Mouse (Mus musculus) midbrain, postnatal 0 days (tissue): ENCODE data around the gene Tbc1d10c. TPM values are rescaled to one million over a fixed set of nuclear protein-coding genes. Genes with fewer than 3 reads are reported as not detected.

Experiments used
- ATAC-seq: fragments of 200-750 bp; cut with Nextera tagmentation; 2 replicates; pipeline ENCODE4 v1.8.0; 2017; ENCODE audit warnings: moderate number of reproducible peaks, mild to moderate bottlenecking, moderate TSS enrichment, moderate library complexity; ENCODE audit not compliant: low FRiP score
- DNase-seq: peaks from one replicate; pipeline ENCODE4 v3.0.0-alpha.2; 2015; ENCODE audit warnings: low spot score
- H3K27ac ChIP-seq: fragments of 300-500 bp; sonication (generic); 2 replicates; pipeline ENCODE4 v1.5.1; 2014; ENCODE audit warnings: low read depth, mild to moderate bottlenecking, low read length, mixed read lengths
- H3K27me3 ChIP-seq: fragments of 300-500 bp; sonication (generic); 2 replicates; pipeline ENCODE4 v1.6.1; 2014; ENCODE audit warnings: low read length, control low read depth, mixed read lengths; ENCODE audit not compliant: insufficient read depth
- H3K36me3 ChIP-seq: fragments of 300-500 bp; sonication (generic); 2 replicates; pipeline ENCODE4 v1.6.1; 2014; ENCODE audit warnings: low read length, control low read depth, mixed read lengths; ENCODE audit not compliant: insufficient read depth
- H3K4me1 ChIP-seq: fragments of 300-500 bp; sonication (generic); 2 replicates; pipeline ENCODE4 v1.6.1; 2014; ENCODE audit warnings: mild to moderate bottlenecking, control low read depth, antibody characterized with exemption, low read length, mixed read lengths; ENCODE audit not compliant: insufficient read depth
- H3K4me2 ChIP-seq: fragments of 300-500 bp; sonication (generic); 2 replicates; pipeline ENCODE4 v1.6.1; 2014; ENCODE audit warnings: low read depth, mild to moderate bottlenecking, low read length, mixed read lengths; ENCODE audit not compliant: poor library complexity, severe bottlenecking
- H3K4me3 ChIP-seq: fragments of 300-500 bp; sonication (generic); 2 replicates; pipeline ENCODE4 v1.5.1; 2014; ENCODE audit warnings: low read depth, mild to moderate bottlenecking, low read length, moderate library complexity
- H3K9ac ChIP-seq: fragments of 300-500 bp; sonication (generic); replicated peaks from 2 replicates; pipeline ENCODE4 v1.6.1; 2014; ENCODE audit warnings: mild to moderate bottlenecking, low read length, moderate library complexity, mixed read lengths; ENCODE audit not compliant: poor library complexity, severe bottlenecking
- H3K9me3 ChIP-seq: fragments of 300-500 bp; sonication (generic); 2 replicates; pipeline ENCODE4 v1.6.1; 2016; ENCODE audit warnings: low read length, control low read depth
- CTCF ChIP-seq: IDR thresholded peaks from 2 replicates; pipeline ENCODE4 v1.5.1; 2016; ENCODE audit warnings: antibody characterized with exemption, mild to moderate bottlenecking
- WGBS: fragments of 180-500 bp; shearing (Covaris S2); extraction: QIAGEN DNeasy Blood & Tissue Kit; methylation state at CpG from one replicate; pipeline ENCODE4 v1.1.7; 2014; 5-methylcytosine and 5-hydroxymethylcytosine counted together
- polyA plus RNA-seq: library from polyadenylated mRNA; unstranded; fragments of >200 nt; fragmentation: Nextera tagmentation; extraction: Ambion mirVana; gene quantifications from 2 replicates; pipeline ENCODE4 v1.2.1, GENCODE M21; 2015
- total RNA-seq: library from RNA; depleted of rRNA; stranded (reverse); fragments of >200 nt; gene quantifications from 2 replicates; pipeline ENCODE4 v1.2.3, GENCODE M21; 2014

Gene Tbc1d10c
- total and polyA plus RNA-seq, 2 experiments from 2014 or later, result 0.49 to 1.2 TPM

DNA sequence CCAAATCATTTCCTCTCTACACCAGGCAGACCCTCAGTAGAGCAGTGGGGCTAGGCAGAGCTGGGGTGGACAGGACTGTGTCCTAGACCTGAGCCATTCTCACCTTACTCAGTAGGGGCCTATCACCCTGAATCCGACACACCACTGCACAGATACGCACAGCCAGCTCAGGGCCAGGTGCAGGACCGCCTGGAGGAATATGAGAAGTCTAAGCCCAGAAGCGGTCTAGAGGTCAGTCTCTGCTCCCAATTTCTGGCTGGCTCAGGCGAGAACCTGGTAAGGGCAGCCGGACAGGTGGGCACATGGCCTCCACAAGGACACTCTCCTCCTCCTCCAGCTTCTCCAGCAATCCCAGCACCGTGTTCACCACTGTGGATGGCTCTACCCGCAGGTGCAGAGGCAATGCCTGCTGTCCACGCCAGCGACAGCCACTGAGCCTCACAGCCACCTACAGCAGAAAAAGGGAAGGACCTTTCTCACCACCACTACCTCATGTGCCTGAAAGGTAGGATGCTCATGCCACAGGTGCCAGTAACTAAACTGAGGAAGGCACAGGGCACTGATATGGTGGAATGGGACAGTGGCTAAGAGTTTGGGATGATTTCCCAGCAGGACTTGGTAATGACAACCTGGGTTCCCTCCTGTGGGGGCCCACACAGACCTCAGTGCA, 20.2 kb downstream of the Tbc1d10c start:
- H3K27ac ChIP-seq, result no peak overlapping the region
- 93% methylated on average over 10 of the region's 10 CpGs for WGBS

DNA sequence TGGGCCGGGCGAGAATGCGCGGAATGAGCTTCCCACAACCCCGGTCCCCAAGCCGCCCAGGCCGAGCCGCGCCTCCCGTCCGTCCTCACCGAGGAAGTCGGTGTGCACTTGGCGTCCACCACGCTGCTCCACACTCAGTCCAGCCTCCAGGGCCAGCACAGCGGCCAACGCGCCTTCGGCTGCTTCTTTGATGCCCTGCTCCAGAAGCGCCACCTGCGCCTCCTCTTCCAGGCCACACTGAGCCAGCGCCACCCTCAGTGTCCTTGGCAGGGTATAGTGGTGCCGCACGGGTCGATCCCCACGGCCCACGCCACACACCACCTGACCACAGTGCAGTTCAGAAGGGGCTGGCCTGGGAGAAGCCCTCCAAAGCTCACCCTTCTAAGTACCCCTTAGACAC, 21.3 kb downstream of the Tbc1d10c start:
- WGBS, result 7% methylated on average over 27 of the region's 27 CpGs
- peak overlapping the region; percentile 80 for H3K9ac ChIP-seq
- H3K27me3 ChIP-seq, result no peaks in the 10 kb centered on the region
- peak overlapping the region; percentile 41 for H3K4me3 ChIP-seq
- no peaks in the 10 kb centered on the region for H3K4me1 ChIP-seq
- peak overlapping the region; percentile 75 for H3K4me2 ChIP-seq
- TF ChIP-seq CTCF, result no peak
- H3K9me3 ChIP-seq, result no peaks in the 10 kb centered on the region
- ATAC-seq (peak; percentile 51), DNase-seq (no peak)
- H3K36me3 ChIP-seq, result 0 out of 2 replicates have a peak, but pooled peaks cover under 1% of the 10 kb centered on the region
- H3K27ac ChIP-seq, result peak overlapping the region; percentile 91

More for the DNA sequence above, 20.2 kb downstream of the Tbc1d10c start:
- no peaks in the 10 kb centered on the region for H3K27me3 ChIP-seq
- no peaks in the 10 kb centered on the region for H3K36me3 ChIP-seq
- H3K9ac ChIP-seq, result no peak overlapping the region
- ATAC-seq (no peak), DNase-seq (no peak)
- no peak overlapping the region for H3K4me3 ChIP-seq
- H3K9me3 ChIP-seq, result no peaks in the 10 kb centered on the region
- TF ChIP-seq CTCF, result 0 out of 2 replicates have a peak, but pooled peaks have one; percentile 5
- no peaks in the 10 kb centered on the region for H3K4me1 ChIP-seq
- no peak overlapping the region for H3K4me2 ChIP-seq

DNA sequence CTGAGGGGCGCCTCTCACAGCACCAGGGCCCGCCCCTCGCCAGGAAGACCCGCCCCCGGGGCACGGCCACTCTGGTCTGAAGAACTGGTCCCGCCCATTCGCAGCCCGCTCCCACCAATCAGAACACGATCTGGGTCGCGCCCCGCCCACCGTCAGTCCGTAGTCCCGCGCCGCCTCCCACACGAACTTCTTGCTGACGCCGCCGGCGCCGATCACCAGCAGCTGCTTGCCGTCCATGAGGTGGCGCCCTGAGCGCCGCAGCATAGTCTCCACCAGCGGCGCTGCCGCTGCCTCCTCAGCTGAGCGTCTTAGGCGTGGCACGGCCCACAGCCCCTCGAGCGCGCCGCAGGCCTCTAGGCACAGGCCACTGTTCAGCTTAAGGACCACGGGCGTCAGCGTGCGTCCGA, 21.7 kb downstream of the Tbc1d10c start:
- Histone ChIP-seq H3K4me1 (no peaks in the 10 kb centered on the region), H3K27me3 (no peaks in the 10 kb centered on the region), H3K4me3 (peak overlapping the region; percentile 41), H3K27ac (peak overlapping the region; percentile 91), H3K9me3 (no peaks in the 10 kb centered on the region), H3K4me2 (peak overlapping the region; percentile 75), H3K36me3 (0 out of 2 replicates have a peak, but pooled peaks cover 3% of the 10 kb centered on the region), H3K9ac (peak overlapping the region; percentile 80)
- peak; percentile 93 for ATAC-seq
- DNase-seq, result peak; percentile 99
- peak; percentile 98 for TF ChIP-seq CTCF
- WGBS, result under 1% methylated on average over 32 of the region's 43 CpGs

DNA sequence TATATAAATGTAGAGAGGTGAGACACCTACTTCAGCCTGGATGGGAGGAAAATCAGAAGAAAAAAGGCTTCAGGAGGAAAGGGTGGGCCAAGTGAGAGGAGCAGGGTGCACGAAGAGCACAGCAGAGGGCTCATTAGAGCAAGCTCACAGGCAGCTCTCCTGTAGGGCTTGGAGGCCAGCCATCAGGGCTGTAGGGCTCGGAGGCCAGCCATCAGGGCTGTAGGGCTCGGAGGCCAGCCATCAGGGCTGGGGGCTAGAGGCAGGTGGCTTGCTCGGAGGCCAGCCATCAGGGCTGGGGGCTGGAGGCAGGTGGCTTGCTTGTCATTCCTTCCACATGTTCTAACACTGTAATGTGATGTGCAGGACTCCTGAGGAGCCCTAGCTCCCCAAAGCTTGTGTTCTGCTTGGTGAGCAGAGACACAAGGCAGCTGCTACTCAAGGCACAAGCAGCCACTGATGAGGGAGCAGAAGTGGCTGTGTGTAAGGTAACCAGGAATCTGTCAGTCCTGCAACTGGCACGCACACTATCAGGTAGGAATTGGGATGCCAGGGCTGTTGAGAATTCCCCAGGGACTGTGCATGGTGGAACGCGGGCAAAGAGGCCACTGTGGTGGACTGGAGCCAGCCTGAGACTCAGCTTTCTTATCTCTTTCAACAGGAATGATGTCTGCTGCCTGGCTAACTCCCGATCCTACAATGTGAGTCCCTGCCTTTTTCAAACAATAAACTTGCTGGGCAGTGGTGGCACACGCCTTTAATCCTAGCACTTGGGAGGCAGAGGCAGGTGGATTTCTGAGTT, 24.2 kb downstream of the Tbc1d10c start:
- Histone ChIP-seq H3K27me3 (no peaks in the 10 kb centered on the region), H3K9me3 (no peaks in the 10 kb centered on the region), H3K4me3 (no peak overlapping the region), H3K36me3 (0 out of 2 replicates have a peak, but pooled peaks cover 3% of the 10 kb centered on the region), H3K4me1 (peaks cover 6% of the 10 kb centered on the region; the same call in 1 of the 2 replicates), H3K9ac (no peak overlapping the region), H3K4me2 (no peak overlapping the region), H3K27ac (no peak overlapping the region)
- WGBS, result 74% methylated on average over 9 of the region's 9 CpGs
- TF ChIP-seq CTCF, result no peak
- DNase-seq (no peak), ATAC-seq (no peak)

DNA sequence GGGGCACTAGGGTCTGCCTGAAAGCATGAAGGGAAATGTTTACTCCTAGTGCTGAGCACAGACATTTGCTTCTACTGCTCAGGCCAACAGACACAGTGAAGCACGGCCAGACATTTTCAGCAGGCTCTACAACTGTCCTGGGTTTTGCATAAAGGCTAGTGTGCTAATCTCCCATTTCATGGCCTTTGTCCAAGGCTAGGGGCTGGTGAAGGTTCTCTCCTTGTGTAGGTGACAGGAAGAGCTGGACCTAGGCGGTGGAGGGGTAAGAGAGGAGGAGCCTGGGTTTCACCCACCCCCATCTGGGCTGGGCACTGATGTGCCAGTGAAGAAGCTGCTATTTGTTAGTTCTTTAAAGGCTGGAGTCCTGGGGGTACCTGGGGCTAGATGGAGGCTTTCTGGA, 26.4 kb downstream of the Tbc1d10c start:
- H3K27me3 ChIP-seq, result no peaks in the 10 kb centered on the region
- H3K4me3 ChIP-seq, result no peak overlapping the region
- TF ChIP-seq CTCF, result no peak
- H3K4me1 ChIP-seq, result peaks cover 6% of the 10 kb centered on the region; the same call in 1 of the 2 replicates
- DNase-seq (no peak), ATAC-seq (no peak)
- H3K27ac ChIP-seq, result no peak overlapping the region
- peaks cover 14% of the 10 kb centered on the region for H3K36me3 ChIP-seq
- no peak overlapping the region for H3K4me2 ChIP-seq
- H3K9me3 ChIP-seq, result no peaks in the 10 kb centered on the region
- WGBS, result 81% methylated on average over 2 of the region's 2 CpGs
- no peak overlapping the region for H3K9ac ChIP-seq

DNA sequence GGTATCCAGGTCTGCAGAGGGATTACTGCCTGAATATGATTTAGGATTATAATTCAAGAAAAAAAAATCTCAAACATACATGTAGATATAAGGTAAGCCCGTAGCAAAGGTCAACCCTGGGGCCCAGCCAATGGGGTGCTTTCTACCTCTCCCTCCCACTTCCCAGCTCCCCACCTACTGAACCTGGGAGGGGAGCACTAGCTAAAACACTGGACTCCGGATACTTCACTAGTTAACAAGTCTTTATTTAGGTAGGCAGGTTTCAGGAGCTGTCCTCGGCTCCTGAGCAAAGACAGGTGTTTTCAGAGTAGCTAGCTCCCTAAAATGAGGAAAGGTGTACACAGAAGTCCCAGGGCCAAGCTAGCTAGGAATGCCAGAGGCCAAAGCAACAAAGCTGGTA, 27.0 kb downstream of the Tbc1d10c start:
- no peak for ATAC-seq
- H3K4me3 ChIP-seq, result no peak overlapping the region
- H3K9me3 ChIP-seq, result no peaks in the 10 kb centered on the region
- no peak overlapping the region for H3K4me2 ChIP-seq
- H3K9ac ChIP-seq, result no peak overlapping the region
- H3K27me3 ChIP-seq, result no peaks in the 10 kb centered on the region
- H3K27ac ChIP-seq, result peak overlapping the region; percentile 71
- 91% methylated on average over 3 of the region's 3 CpGs for WGBS
- no peak for DNase-seq
- H3K36me3 ChIP-seq, result peaks cover 20% of the 10 kb centered on the region
- no peak for TF ChIP-seq CTCF
- peaks cover 6% of the 10 kb centered on the region; the same call in 1 of the 2 replicates for H3K4me1 ChIP-seq
